Mouse (Mus musculus) G1E (cell line): ENCODE measurements around the gene Asxl2.

Experiments used
- CTCF ChIP-seq: IDR thresholded peaks from 2 replicates; pipeline ENCODE4 v1.5.1; 2012; ENCODE audit warnings: low read depth, low read length, inconsistent platforms, mixed read lengths
- GATA2 ChIP-seq: IDR thresholded peaks from 2 replicates; pipeline ENCODE4 v1.6.1; 2012; ENCODE audit warnings: low read depth, low read length, inconsistent platforms, borderline replicate concordance
- POLR2AphosphoS5 ChIP-seq: IDR thresholded peaks from 2 replicates; pipeline ENCODE4 v1.6.1; 2012; ENCODE audit warnings: low read depth, low read length, inconsistent platforms; ENCODE audit not compliant: insufficient replicate concordance
- TAL1 ChIP-seq: conservative IDR thresholded peaks from 2 replicates; pipeline ENCODE4 v1.6.1; 2012; ENCODE audit warnings: low read depth, low read length, inconsistent platforms, mixed read lengths

DNA sequence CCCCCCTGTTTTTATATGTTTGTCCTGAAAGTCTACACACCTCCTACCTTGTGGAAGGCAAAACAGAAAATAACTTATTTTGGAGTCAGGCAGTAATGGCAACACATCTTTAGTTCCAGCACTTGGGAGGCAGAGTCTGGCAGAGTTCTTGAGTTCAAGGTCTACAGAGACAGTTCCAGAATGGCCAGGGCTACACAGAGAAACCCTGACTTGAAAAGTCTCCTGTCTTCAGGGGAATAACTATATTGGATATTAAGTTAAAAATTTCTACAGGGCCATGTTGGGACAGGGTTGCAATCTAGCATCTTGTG is 3.7 kb downstream of the Asxl2 start:
- no peak for TF ChIP-seq POLR2AphosphoS5
- TF ChIP-seq CTCF: no peak
- TF ChIP-seq GATA2: no peak
- TF ChIP-seq TAL1: no peak
